Mouse (Mus musculus) bone marrow macrophage, adult 2 months (primary cell): ENCODE measurements around the gene Sh3pxd2a.

Experiments used
- CTCF ChIP-seq: IDR thresholded peaks from 2 replicates; pipeline ENCODE4 v1.5.1; 2012; ENCODE audit warnings: low read depth, mild to moderate bottlenecking, low read length, moderate library complexity
- POLR2A ChIP-seq: IDR thresholded peaks from 2 replicates; pipeline ENCODE4 v1.6.1; 2012; ENCODE audit warnings: mild to moderate bottlenecking, low read depth, low read length, borderline replicate concordance

GRCm38 (mm10) chr19:47468750-47469149, 4.5 kb upstream of the Sh3pxd2a start:
- no peak for TF ChIP-seq POLR2A
- TF ChIP-seq CTCF, result no peak
